ENCODE assay signal across 19 mouse cellular contexts in the genomic region with DNA sequence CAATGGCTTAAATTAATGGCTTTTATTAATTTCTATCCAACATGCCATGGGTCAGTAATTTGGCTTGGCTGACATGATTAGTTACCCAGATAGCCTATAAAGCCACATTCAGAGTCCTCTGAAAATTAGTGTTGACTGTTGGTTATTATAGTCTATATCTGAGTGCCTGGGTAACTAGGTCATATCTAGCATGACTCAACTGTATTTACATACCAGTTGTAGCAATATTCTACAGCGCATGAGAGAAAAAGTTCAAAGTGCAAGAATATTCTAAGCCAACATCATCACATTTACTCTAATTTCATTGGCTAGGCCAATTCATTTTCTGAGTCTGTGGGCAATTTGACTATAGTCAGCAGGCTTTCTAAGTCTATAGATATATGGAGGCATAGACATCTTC.
DNase-seq lines count a peak whose midpoint lies in the region; ATAC-seq and TF ChIP-seq lines count a peak whose summit lies in the region.
"Had no signal": no experiment of that assay in that cellular context is flagged by ENCODE, and none has a peak within 500 bp of the region (broad histone marks: within the 10 kb centered on the region; RNA-seq: fewer than 3 reads in every experiment).

No protein-coding gene starts in this region.

- no peak overlapping the region for H3K4me2 ChIP-seq in intestine, postnatal 0 days (replicated peaks; ENCODE audit: low read depth)
- H3K4me2 ChIP-seq in intestine, embryonic 15.5 days (replicated peaks), result no peak overlapping the region
- no peak overlapping the region for H3K4me2 ChIP-seq in stomach, postnatal 0 days (replicated peaks; ENCODE audit: low read depth)

- TF ChIP-seq EP300 in stomach, postnatal 0 days (optimal IDR thresholded peaks at IDR 0.05), result no peak

- peak; percentile 83 for ATAC-seq in intestine, postnatal 0 days
- no peak for ATAC-seq in intestine, embryonic 15.5 days
- ATAC-seq in stomach, postnatal 0 days (ENCODE audit: low FRiP score, low TSS enrichment), result peak; percentile 87
- ATAC-seq: activated CD4-positive, CD25-positive, alpha-beta regulatory T cell, adult 4 months; CD4-positive, CD25-positive, alpha-beta regulatory T cell, adult 4 months; Patski had no signal

- WGBS in intestine, postnatal 0 days, result 48% methylated on average over 1 of the region's 1 CpGs
- 82% methylated on average over 1 of the region's 1 CpGs for WGBS in intestine, embryonic 15.5 days
- 62% methylated on average over 1 of the region's 1 CpGs for WGBS in stomach, postnatal 0 days

- H3K27me3 ChIP-seq in intestine, postnatal 0 days (replicated peaks; ENCODE audit: control insufficient read depth, insufficient read depth, low read length), result no peaks in the 10 kb centered on the region
- no peaks in the 10 kb centered on the region for H3K27me3 ChIP-seq in intestine, embryonic 15.5 days (replicated peaks)
- no peaks in the 10 kb centered on the region for H3K27me3 ChIP-seq in stomach, postnatal 0 days (ENCODE audit: control insufficient read depth, insufficient read depth, low read length)
- H3K27me3 ChIP-seq: CH12.LX, Patski had no signal

- H3K9ac ChIP-seq in intestine, postnatal 0 days (ENCODE audit: low read depth, low read length), result no peak overlapping the region
- H3K9ac ChIP-seq in intestine, embryonic 15.5 days, result no peak overlapping the region
- no peak overlapping the region for H3K9ac ChIP-seq in stomach, postnatal 0 days (ENCODE audit: low read length)

- H3K27ac ChIP-seq in intestine, postnatal 0 days (ENCODE audit: low read depth, low read length), result no peak overlapping the region
- H3K27ac ChIP-seq in intestine, embryonic 15.5 days, result no peak overlapping the region
- no peak overlapping the region for H3K27ac ChIP-seq in stomach, postnatal 0 days (replicated peaks)

- no peak overlapping the region for H3K4me3 ChIP-seq in intestine, postnatal 0 days (ENCODE audit: low read depth, low read length)
- H3K4me3 ChIP-seq in intestine, embryonic 15.5 days (replicated peaks), result no peak overlapping the region
- H3K4me3 ChIP-seq in stomach, postnatal 0 days (ENCODE audit: low read depth, low read length), result no peak overlapping the region

- no peaks in the 10 kb centered on the region for H3K36me3 ChIP-seq in intestine, postnatal 0 days (ENCODE audit: control insufficient read depth, insufficient read depth)
- no peaks in the 10 kb centered on the region for H3K36me3 ChIP-seq in intestine, embryonic 15.5 days
- H3K36me3 ChIP-seq in stomach, postnatal 0 days (ENCODE audit: control insufficient read depth, insufficient read depth, low read length), result no peaks in the 10 kb centered on the region
- H3K36me3 ChIP-seq: G1E had no signal

- H3K9me3 ChIP-seq in intestine, postnatal 0 days (ENCODE audit: control insufficient read depth), result no peaks in the 10 kb centered on the region
- H3K9me3 ChIP-seq in intestine, embryonic 15.5 days, result no peaks in the 10 kb centered on the region
- no peaks in the 10 kb centered on the region for H3K9me3 ChIP-seq in stomach, postnatal 0 days (ENCODE audit: control insufficient read depth, low read length)

- no peak for DNase-seq in stomach, postnatal 0 days (ENCODE audit: low spot score)
- no peak for DNase-seq in urinary bladder, postnatal 10 days (ENCODE audit: low spot score)
- DNase-seq: adrenal gland, adult 2 months; adrenal gland, adult 8-10 months; adrenal gland, postnatal 10 days; adrenal gland, postnatal 14 days; adrenal gland, postnatal 25 days; adrenal gland, postnatal 36 days; B cell, adult 2 months; cerebellum, adult 11 months; cerebellum, adult 11-12 months; cerebellum, adult 18-20 months had no signal

- H3K4me1 ChIP-seq in intestine, postnatal 0 days (replicated peaks; ENCODE audit: control insufficient read depth, insufficient read depth, low read length), result no peaks in the 10 kb centered on the region
- no peaks in the 10 kb centered on the region for H3K4me1 ChIP-seq in intestine, embryonic 15.5 days (replicated peaks)
- no peaks in the 10 kb centered on the region for H3K4me1 ChIP-seq in stomach, postnatal 0 days (replicated peaks; ENCODE audit: control insufficient read depth, insufficient read depth)

- no peak for TF ChIP-seq CTCF in intestine, postnatal 0 days (IDR thresholded peaks at IDR 0.05; ENCODE audit: low read depth)
- no peak for TF ChIP-seq CTCF in stomach, postnatal 0 days (IDR thresholded peaks at IDR 0.05; ENCODE audit: low read depth)
